Mouse (Mus musculus) cerebellum, adult 2 months (tissue): Measurements from ENCODE around the gene Comt. TPM values are rescaled to one million over a fixed set of nuclear protein-coding genes. Genes with fewer than 3 reads are reported as not detected.

ENCODE experiments used
- DNase-seq, 2 experiments: peaks; one replicate each; pipeline ENCODE4 v3.0.0; 2021
- H3K27ac ChIP-seq: fragments of 200-500 bp; 2 replicates; pipeline ENCODE4 v1.5.1; 2012; ENCODE audit warnings: low read length, control low read depth, inconsistent platforms; ENCODE audit not compliant: insufficient read depth
- H3K27me3 ChIP-seq: fragments of 200-500 bp; 2 replicates; pipeline ENCODE4 v1.6.1; 2012; ENCODE audit warnings: inconsistent platforms, mild to moderate bottlenecking, low read length, moderate library complexity; ENCODE audit not compliant: control insufficient read depth, insufficient read depth
- H3K4me1 ChIP-seq: fragments of 200-500 bp; 2 replicates; pipeline ENCODE4 v1.6.1; 2011; ENCODE audit warnings: low read length; ENCODE audit not compliant: control insufficient read depth, insufficient read depth
- H3K4me3 ChIP-seq: fragments of 200-500 bp; replicated peaks from 2 replicates; pipeline ENCODE3; 2011; ENCODE audit warnings: mild to moderate bottlenecking, low read depth, low read length, control low read depth; ENCODE audit not compliant: insufficient read depth
- CTCF ChIP-seq: fragments of 200-500 bp; IDR thresholded peaks from 2 replicates; pipeline ENCODE4 v1.5.1; 2011; ENCODE audit warnings: low read depth, mild to moderate bottlenecking, control low read depth, low read length, moderate library complexity, borderline replicate concordance; ENCODE audit not compliant: insufficient read depth
- POLR2A ChIP-seq: fragments of 200-500 bp; IDR thresholded peaks from 2 replicates; pipeline ENCODE4 v1.6.1; 2011; ENCODE audit warnings: low read length, control low read depth, borderline replicate concordance; ENCODE audit not compliant: insufficient read depth
- WGBS: fragments of 180-500 bp; shearing (Covaris S2); methylation state at CpG from one replicate; pipeline ENCODE4 v1.1.7; 2018; 5-methylcytosine and 5-hydroxymethylcytosine counted together
- polyA plus RNA-seq: library from polyadenylated mRNA; depleted of rRNA; stranded (reverse); fragments of >200 nt; gene quantifications from 2 replicates; pipeline ENCODE4 v1.2.3, GENCODE M21; 2012; rRNA removed

Comt gene
- polyA plus RNA-seq, 1 experiment = 145 TPM

DNA sequence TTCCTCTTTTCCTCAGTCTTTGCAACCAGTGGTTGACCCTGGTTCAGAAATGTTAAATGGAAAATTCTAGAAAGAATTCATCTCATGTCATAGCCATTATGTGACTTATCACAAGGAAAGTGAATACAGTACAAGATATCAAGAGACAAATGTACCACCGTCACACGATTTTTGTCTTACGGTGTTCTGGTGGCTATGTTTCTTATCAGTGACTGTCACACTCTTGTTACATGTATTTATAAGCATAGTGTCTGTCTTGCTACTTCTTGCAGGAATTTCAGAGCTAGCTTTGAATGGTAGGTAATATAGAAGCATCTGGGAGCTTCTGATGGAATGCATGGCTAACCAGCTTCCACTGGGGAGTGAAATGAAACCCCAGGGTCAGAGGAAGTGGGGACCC lies 56.5 kb downstream of the Comt start:
- WGBS = 97% methylated on average over 3 of the region's 3 CpGs
- no peak overlapping the region for H3K4me3 ChIP-seq
- H3K4me1 ChIP-seq = no peaks in the 10 kb centered on the region
- no peak for TF ChIP-seq POLR2A
- TF ChIP-seq CTCF = no peak
- no peak overlapping the region for H3K27ac ChIP-seq
- no peaks in the 10 kb centered on the region for H3K27me3 ChIP-seq
- DNase-seq = no peak

DNA sequence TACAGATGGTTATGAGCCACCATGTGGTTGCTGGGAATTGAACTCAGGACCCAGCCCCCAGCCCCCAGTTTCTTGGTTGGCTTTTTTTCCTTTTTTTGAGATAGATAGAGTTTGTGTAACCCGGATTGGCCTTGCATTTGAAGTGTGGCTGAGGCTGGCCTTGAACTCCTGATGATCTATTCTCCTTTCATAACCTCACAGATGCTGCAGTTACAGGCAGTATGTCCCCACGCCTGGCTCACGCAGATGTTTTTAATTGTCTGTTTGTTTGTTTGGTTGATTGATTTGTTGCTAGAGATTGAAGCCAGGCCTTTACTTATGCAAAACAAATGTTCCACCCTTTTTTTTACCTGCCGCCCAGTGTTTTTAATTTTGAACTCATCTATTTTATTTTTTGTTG lies 59.8 kb downstream of the Comt start:
- no peaks in the 10 kb centered on the region for H3K27me3 ChIP-seq
- H3K4me1 ChIP-seq = no peaks in the 10 kb centered on the region
- 98% methylated on average over 4 of the region's 4 CpGs for WGBS
- no peak overlapping the region for H3K27ac ChIP-seq
- no peak for DNase-seq
- H3K4me3 ChIP-seq = no peak overlapping the region
- no peak for TF ChIP-seq CTCF
- TF ChIP-seq POLR2A = no peak

DNA sequence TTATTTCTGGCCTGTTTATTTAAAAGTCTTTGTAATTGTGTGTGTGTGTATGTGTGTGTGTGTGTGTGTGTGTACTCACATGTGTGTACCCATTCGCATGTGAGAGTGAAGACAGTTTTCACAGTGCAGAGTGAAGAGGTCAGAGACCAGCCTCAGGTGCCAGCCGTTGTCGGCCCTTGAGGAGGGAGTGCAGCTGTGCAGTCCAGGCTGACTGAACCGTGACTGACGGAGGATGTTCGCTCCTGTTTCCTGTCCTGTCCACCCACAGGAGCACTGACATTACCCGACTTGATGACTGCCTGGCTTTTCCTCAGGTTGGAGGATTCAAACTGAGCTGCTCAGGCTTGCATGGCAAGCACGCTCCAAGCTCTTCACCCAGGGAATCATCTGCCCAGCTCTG lies 63.7 kb downstream of the Comt start:
- Histone ChIP-seq H3K27ac (no peak overlapping the region), H3K27me3 (no peaks in the 10 kb centered on the region), H3K4me3 (no peak overlapping the region), H3K4me1 (peaks cover 10% of the 10 kb centered on the region)
- WGBS = 80% methylated on average over 8 of the region's 8 CpGs
- no peak for DNase-seq
- no peak for TF ChIP-seq POLR2A
- TF ChIP-seq CTCF = no peak

DNA sequence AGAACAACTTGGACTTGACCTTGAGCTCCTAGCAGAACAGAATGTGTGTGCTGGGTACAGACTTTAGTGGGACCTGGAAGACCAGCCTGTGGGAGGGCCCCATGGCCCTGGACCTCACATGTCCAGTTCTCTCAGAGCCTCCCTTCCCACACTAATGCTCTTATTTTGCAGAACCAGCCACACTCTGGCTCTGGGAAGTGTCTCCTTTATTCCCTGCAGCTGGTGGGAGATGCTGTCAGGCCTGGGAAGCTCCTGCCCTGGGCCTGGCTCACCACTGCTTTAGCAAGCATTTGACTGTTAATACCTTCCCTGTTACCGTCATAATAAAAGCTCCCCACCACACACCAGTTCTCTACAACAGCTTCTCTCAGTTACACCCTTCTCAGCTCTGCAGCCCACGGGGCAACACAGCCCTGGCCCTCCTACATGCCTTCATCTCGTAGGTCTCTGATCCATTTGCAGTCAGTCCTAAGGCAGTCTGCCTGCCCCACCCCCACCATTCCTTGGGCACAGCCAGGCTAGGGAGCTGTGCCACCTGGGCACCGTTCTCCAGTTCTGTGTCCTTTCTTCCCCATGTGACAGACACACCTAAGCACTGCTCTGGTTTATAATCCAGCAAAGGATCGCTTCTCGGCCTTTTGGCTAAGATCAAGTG lies 66.4 kb downstream of the Comt start:
- Histone ChIP-seq H3K4me1 (peaks cover 10% of the 10 kb centered on the region), H3K4me3 (no peak overlapping the region), H3K27me3 (no peaks in the 10 kb centered on the region), H3K27ac (peak overlapping the region; percentile 4)
- TF ChIP-seq CTCF = no peak
- TF ChIP-seq POLR2A = no peak
- peak; percentile 67 to 77 for DNase-seq
- WGBS = 19% methylated on average over 6 of the region's 6 CpGs

DNA sequence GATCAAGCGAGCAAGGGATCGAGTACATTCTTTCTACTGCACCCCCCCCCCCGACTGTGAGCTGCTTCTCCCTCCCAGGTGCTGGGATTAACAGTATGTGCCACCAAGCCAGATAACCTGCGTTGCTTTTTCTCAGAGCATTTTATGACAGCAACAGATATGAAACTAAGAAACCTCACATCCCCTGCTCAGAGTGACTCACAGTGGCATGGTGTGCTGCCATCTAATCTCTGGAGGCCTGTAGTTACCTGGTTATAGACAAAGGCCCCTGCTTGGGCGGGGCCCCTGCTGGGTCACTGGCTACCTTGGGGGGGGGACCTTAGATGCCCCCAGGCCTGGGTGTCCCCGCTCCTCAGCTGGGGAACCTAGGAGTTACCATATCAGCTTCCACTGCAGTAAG lies 68.7 kb downstream of the Comt start:
- TF ChIP-seq CTCF = no peak
- no peak for TF ChIP-seq POLR2A
- Histone ChIP-seq H3K4me3 (no peak overlapping the region), H3K27me3 (no peaks in the 10 kb centered on the region), H3K27ac (no peak overlapping the region), H3K4me1 (peaks cover 10% of the 10 kb centered on the region)
- WGBS = 91% methylated on average over 6 of the region's 6 CpGs
- DNase-seq = no peak

DNA sequence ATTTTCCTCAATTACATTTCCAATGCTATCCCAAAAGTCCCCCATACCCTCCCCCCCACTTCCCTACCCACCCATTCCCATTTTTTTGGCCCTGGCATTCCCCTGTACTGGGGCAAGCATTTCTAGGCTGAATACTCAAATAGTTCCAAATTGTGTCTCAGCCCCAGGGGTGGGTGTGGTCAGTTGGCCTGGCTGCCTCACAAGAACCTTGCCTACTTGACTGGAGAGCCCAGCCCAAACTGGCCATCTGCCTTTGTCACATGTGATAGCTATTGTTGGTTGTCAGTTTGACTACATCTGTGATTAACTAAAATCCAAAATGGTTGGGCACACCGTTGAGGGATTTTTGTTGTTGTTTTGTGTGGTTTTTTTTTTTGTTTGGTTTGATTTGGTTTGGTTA lies 69.7 kb downstream of the Comt start:
- TF ChIP-seq POLR2A = no peak
- no peak for TF ChIP-seq CTCF
- WGBS = 30% methylated on average over 1 of the region's 1 CpGs
- H3K4me1 ChIP-seq = peaks cover 13% of the 10 kb centered on the region
- no peaks in the 10 kb centered on the region for H3K27me3 ChIP-seq
- no peak for DNase-seq
- H3K4me3 ChIP-seq = no peak overlapping the region
- H3K27ac ChIP-seq = no peak overlapping the region

Other genes with a start within 250 kb of the Comt start
- gene Ccdc188, start 209.0 kb downstream of the Comt start, polyA plus RNA-seq = not detected in 2 replicates
- 74.0 and 85.3 TPM in 2 replicates for gene Zdhhc8, start 191.7 kb downstream of the Comt start, polyA plus RNA-seq
- 96.0 and 99.5 TPM in 2 replicates for gene Trmt2a, start 178.2 kb downstream of the Comt start, polyA plus RNA-seq
- 96.2 and 104 TPM in 2 replicates for gene Ranbp1, start 178.1 kb downstream of the Comt start, polyA plus RNA-seq
- 0.47 TPM in 1 of 2 replicates, not detected in the other for gene Gm49776, start 168.5 kb downstream of the Comt start, polyA plus RNA-seq
- gene Dgcr8, start 137.6 kb downstream of the Comt start, polyA plus RNA-seq = 56.0 and 57.7 TPM in 2 replicates
- 202 and 210 TPM in 2 replicates for gene Tango2, start 78.7 kb downstream of the Comt start, polyA plus RNA-seq
- 34.7 and 38.7 TPM in 2 replicates for gene Arvcf, start 78.7 kb downstream of the Comt start, polyA plus RNA-seq
- 20.6 and 23.1 TPM in 2 replicates for gene Txnrd2, start 468 bp downstream of the Comt start, polyA plus RNA-seq
- 6.8 and 8.2 TPM in 2 replicates for gene Gnb1l, start 71.9 kb upstream of the Comt start, polyA plus RNA-seq
- 5.9 and 6.1 TPM in 2 replicates for gene Rtl10, start 72.0 kb upstream of the Comt start, polyA plus RNA-seq
- 2.4 and 3.0 TPM in 2 replicates for gene Tbx1, start 163.8 kb upstream of the Comt start, polyA plus RNA-seq
- gene Gp1bb, start 195.6 kb upstream of the Comt start, polyA plus RNA-seq = 2.1 and 2.5 TPM in 2 replicates
- gene Gm49601, start 199.6 kb upstream of the Comt start, polyA plus RNA-seq = 69.4 and 69.6 TPM in 2 replicates
- 328 and 334 TPM in 2 replicates for gene Sept5, start 203.1 kb upstream of the Comt start, polyA plus RNA-seq